Mouse (Mus musculus): ENCODE measurements at regions not wholly inside any gene's neighbourhood (a gene's known extent, or its start where the extent isn't known, plus 50 kb on each side); places are given as distances from the start of the nearest gene placed in this dataset.

DNA sequence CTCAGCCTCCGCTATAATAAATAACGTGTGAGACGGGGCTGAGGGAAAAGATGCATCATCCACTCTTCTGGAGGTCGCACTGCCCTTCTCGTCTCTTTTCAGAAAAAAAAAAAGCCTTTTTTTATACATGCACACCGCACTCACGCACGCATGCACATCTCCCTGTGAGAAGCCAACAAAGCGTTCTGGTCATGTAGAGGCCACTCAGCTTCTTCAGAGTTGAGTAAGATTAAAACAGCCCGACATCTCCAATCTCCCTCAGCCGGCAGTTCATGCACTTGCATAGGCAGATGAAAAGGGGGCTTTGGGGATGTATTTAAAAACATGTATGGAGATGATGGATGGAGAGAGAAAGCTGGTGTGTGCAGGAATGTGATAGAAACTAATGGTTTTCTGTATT lies 298.8 kb upstream of the Zfp462 start:
- no peak for ATAC-seq (ENCODE audit: insufficient number of reproducible peaks, insufficient read depth, low FRiP score, low read depth)
- Histone ChIP-seq H3K4me1 (ENCODE audit: control insufficient read depth in 2 of 2, insufficient read depth in 2 of 2, low read length in 2 of 2) (peaks cover 14 to 22% of the 10 kb centered on the region in 2 experiments), H3K27ac (replicated peaks in 1 of 2; ENCODE audit: control insufficient read depth in 1 of 2, insufficient read depth in 1 of 2, low read depth in 2 of 2, low read length in 2 of 2) (0 out of 4 replicates have a peak overlapping the region, but pooled peaks of 1 of the 2 experiments have one; percentile 39), H3K9ac (ENCODE audit: low read length) (no peak overlapping the region), H3K9me3 (ENCODE audit: control insufficient read depth, low read length) (no peaks in the 10 kb centered on the region), H3K27me3 (ENCODE audit: control insufficient read depth, insufficient read depth, low read length) (no peaks in the 10 kb centered on the region), H3K4me3 (ENCODE audit: control insufficient read depth in 1 of 2, insufficient read depth in 1 of 2, low read depth in 1 of 2, low read length in 2 of 2) (no peak overlapping the region), H3K4me2 (ENCODE audit: low read length) (no peak overlapping the region), H3K36me3 (ENCODE audit: control insufficient read depth, insufficient read depth, low read length) (no peaks in the 10 kb centered on the region)
- WGBS, result 81% methylated on average over 11 of the region's 11 CpGs

DNA sequence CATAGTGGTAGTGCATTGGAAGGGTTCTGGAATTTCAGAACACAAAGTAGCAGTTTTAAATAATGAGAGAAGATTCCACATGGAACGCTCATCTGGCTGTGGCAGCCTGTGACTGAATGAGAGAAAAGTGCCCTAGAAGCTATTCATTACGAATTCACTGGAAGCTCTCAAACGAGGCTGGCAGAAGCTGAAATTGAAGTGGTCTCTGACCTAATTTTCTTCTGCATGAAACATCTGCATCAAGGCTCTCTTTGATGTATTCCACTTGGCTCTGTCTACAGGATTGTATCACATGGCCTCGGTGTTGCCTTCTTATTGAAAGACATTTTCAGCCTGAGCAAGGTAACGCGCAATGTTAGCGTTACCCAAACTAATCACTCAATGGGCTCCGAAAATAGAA lies 298.4 kb upstream of the Zfp462 start:
- peak overlapping the region; percentile 44 for H3K4me2 ChIP-seq (ENCODE audit: low read length)
- H3K9ac ChIP-seq (ENCODE audit: low read length), result no peak overlapping the region
- no peaks in the 10 kb centered on the region for H3K9me3 ChIP-seq (ENCODE audit: control insufficient read depth, low read length)
- 30% methylated on average over 8 of the region's 8 CpGs for WGBS
- peaks cover 14 to 22% of the 10 kb centered on the region in 2 experiments for H3K4me1 ChIP-seq (ENCODE audit: control insufficient read depth in 2 of 2, insufficient read depth in 2 of 2, low read length in 2 of 2)
- no peaks in the 10 kb centered on the region for H3K27me3 ChIP-seq (ENCODE audit: control insufficient read depth, insufficient read depth, low read length)
- no peak for ATAC-seq (ENCODE audit: insufficient number of reproducible peaks, insufficient read depth, low FRiP score, low read depth)
- H3K27ac ChIP-seq (replicated peaks in 1 of 2; ENCODE audit: control insufficient read depth in 1 of 2, insufficient read depth in 1 of 2, low read depth in 2 of 2, low read length in 2 of 2), result peak overlapping the region; percentile 39 to 66; a peak in 1 of 4 replicates
- no peaks in the 10 kb centered on the region for H3K36me3 ChIP-seq (ENCODE audit: control insufficient read depth, insufficient read depth, low read length)
- H3K4me3 ChIP-seq (ENCODE audit: control insufficient read depth in 1 of 2, insufficient read depth in 1 of 2, low read depth in 1 of 2, low read length in 2 of 2), result no peak overlapping the region

- WGBS, result 38% methylated on average over 4 of the region's 4 CpGs
- Histone ChIP-seq H3K27ac (replicated peaks in 1 of 2; ENCODE audit: control insufficient read depth in 1 of 2, insufficient read depth in 1 of 2, low read depth in 2 of 2, low read length in 2 of 2) (no peak overlapping the region), H3K9me3 (ENCODE audit: control insufficient read depth, low read length) (no peaks in the 10 kb centered on the region), H3K36me3 (ENCODE audit: control insufficient read depth, insufficient read depth, low read length) (no peaks in the 10 kb centered on the region), H3K27me3 (ENCODE audit: control insufficient read depth, insufficient read depth, low read length) (no peaks in the 10 kb centered on the region), H3K4me2 (ENCODE audit: low read length) (no peak overlapping the region), H3K4me3 (ENCODE audit: control insufficient read depth in 1 of 2, insufficient read depth in 1 of 2, low read depth in 1 of 2, low read length in 2 of 2) (no peak overlapping the region), H3K9ac (ENCODE audit: low read length) (no peak overlapping the region), H3K4me1 (ENCODE audit: control insufficient read depth in 2 of 2, insufficient read depth in 2 of 2, low read length in 2 of 2) (peaks cover 16 to 22% of the 10 kb centered on the region in 2 experiments)
- ATAC-seq (ENCODE audit: insufficient number of reproducible peaks, insufficient read depth, low FRiP score, low read depth), result peak; percentile 50; the same call in 1 of the 2 replicates
Observed at GRCm38 (mm10) chr4:54648254-54648653, 296.6 kb upstream of the Zfp462 start.

DNA sequence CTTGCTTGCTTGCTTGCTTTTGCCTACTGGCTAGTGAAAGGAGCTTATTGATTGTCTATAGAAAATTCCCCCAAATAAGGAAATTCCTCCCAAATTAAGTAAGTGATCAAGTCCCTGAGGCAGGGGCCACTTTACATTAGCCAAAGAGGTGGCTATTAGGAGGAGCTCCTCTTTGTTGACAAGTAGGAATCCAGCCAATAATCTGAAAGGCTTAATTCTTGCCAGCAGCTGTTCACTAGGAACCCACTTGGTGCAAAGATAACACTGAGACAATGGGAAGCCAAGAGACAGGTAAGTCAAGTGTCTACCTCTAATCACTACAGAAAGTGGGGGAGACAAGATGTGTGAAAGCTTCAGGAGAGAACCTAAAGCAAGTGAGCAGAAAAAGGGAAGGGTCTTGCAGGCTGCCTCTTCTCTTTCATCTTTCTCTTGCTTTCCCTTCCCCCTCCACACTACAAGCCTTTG lies 293.2 kb upstream of the Zfp462 start:
- no peak overlapping the region for H3K9ac ChIP-seq (ENCODE audit: low read length)
- no peaks in the 10 kb centered on the region for H3K27me3 ChIP-seq (ENCODE audit: control insufficient read depth, insufficient read depth, low read length)
- H3K4me3 ChIP-seq (ENCODE audit: control insufficient read depth in 1 of 2, insufficient read depth in 1 of 2, low read depth in 1 of 2, low read length in 2 of 2), result no peak overlapping the region
- H3K4me2 ChIP-seq (ENCODE audit: low read length), result no peak overlapping the region
- H3K27ac ChIP-seq (replicated peaks in 1 of 2; ENCODE audit: control insufficient read depth in 1 of 2, insufficient read depth in 1 of 2, low read depth in 2 of 2, low read length in 2 of 2), result no peak overlapping the region
- peaks cover 10 to 17% of the 10 kb centered on the region in 2 experiments for H3K4me1 ChIP-seq (ENCODE audit: control insufficient read depth in 2 of 2, insufficient read depth in 2 of 2, low read length in 2 of 2)
- no peaks in the 10 kb centered on the region for H3K9me3 ChIP-seq (ENCODE audit: control insufficient read depth, low read length)
- ATAC-seq (ENCODE audit: insufficient number of reproducible peaks, insufficient read depth, low FRiP score, low read depth), result no peak
- H3K36me3 ChIP-seq (ENCODE audit: control insufficient read depth, insufficient read depth, low read length), result no peaks in the 10 kb centered on the region

DNA sequence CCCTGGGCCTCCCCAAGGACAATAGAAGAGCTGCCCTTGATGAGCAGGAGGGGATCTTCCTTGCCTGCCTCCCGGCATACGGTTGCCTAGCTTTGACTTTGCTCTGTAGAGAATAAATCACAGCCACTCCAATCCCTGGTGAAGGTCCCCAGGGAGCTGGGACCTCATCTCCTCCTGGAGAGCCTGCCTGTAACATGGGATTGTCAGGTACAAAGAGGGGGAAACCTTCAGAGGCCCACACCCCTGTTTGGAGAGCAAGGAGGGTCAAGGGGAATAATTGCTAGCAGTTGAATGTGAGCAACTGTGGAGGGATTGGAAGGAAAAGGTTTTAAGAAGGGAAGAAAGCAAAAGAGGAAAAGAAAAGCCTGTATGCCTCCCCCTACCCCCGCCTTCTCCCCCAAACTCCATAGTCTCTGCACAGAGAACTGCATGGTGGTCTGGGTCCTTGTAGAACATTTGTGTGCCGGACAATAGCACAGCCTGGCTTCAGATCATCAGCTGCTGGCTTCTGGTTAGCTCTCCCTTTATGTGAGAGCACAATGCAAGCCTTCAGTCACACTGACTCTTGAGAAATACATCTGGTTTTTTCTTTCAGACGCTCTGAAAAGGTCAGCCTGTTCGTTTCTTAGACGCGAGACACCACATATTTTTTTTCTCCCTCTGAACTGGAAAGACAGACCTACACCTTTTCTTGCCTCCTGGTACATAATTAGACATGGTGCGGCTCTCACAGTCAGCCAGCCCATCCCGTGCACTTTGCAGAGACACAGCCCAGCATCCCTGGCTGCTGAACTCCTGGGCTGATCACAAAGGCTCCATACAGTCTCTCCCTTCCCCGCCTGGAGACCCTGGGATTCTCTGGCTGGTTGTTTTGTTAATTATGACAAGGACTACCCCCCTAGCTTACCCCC lies 292.5 kb upstream of the Zfp462 start:
- Histone ChIP-seq H3K9ac (ENCODE audit: low read length) (no peak overlapping the region), H3K9me3 (ENCODE audit: control insufficient read depth, low read length) (no peaks in the 10 kb centered on the region), H3K36me3 (ENCODE audit: control insufficient read depth, insufficient read depth, low read length) (no peaks in the 10 kb centered on the region), H3K4me1 (ENCODE audit: control insufficient read depth in 2 of 2, insufficient read depth in 2 of 2, low read length in 2 of 2) (peaks cover 10 to 12% of the 10 kb centered on the region in 2 experiments; a peak in 3 of 4 replicates), H3K27ac (replicated peaks in 1 of 2; ENCODE audit: control insufficient read depth in 1 of 2, insufficient read depth in 1 of 2, low read depth in 2 of 2, low read length in 2 of 2) (no peak overlapping the region), H3K27me3 (ENCODE audit: control insufficient read depth, insufficient read depth, low read length) (no peaks in the 10 kb centered on the region), H3K4me2 (ENCODE audit: low read length) (no peak overlapping the region), H3K4me3 (ENCODE audit: control insufficient read depth in 1 of 2, insufficient read depth in 1 of 2, low read depth in 1 of 2, low read length in 2 of 2) (no peak overlapping the region)
- 62% methylated on average over 11 of the region's 11 CpGs for WGBS
- ATAC-seq (ENCODE audit: insufficient number of reproducible peaks, insufficient read depth, low FRiP score, low read depth), result no peak

GRCm38 (mm10) chr4:54653097-54653776 lies 291.6 kb upstream of the Zfp462 start:
- Histone ChIP-seq H3K9ac (ENCODE audit: low read length) (no peak overlapping the region), H3K27me3 (ENCODE audit: control insufficient read depth, insufficient read depth, low read length) (no peaks in the 10 kb centered on the region), H3K27ac (replicated peaks in 1 of 2; ENCODE audit: control insufficient read depth in 1 of 2, insufficient read depth in 1 of 2, low read depth in 2 of 2, low read length in 2 of 2) (no peak overlapping the region), H3K4me1 (ENCODE audit: control insufficient read depth in 2 of 2, insufficient read depth in 2 of 2, low read length in 2 of 2) (peaks cover 5 to 8% of the 10 kb centered on the region in 2 experiments; a peak in 3 of 4 replicates), H3K9me3 (ENCODE audit: control insufficient read depth, low read length) (no peaks in the 10 kb centered on the region), H3K4me2 (ENCODE audit: low read length) (no peak overlapping the region), H3K4me3 (ENCODE audit: control insufficient read depth in 1 of 2, insufficient read depth in 1 of 2, low read depth in 1 of 2, low read length in 2 of 2) (no peak overlapping the region), H3K36me3 (ENCODE audit: control insufficient read depth, insufficient read depth, low read length) (no peaks in the 10 kb centered on the region)
- WGBS, result 83% methylated on average over 10 of the region's 10 CpGs
- no peak for ATAC-seq (ENCODE audit: insufficient number of reproducible peaks, insufficient read depth, low FRiP score, low read depth)
